Mouse (Mus musculus) gastrocnemius, adult 2 months (tissue): ENCODE measurements around the gene Sv2a. TPM values are rescaled to one million over a fixed set of nuclear protein-coding genes. Genes with fewer than 3 reads are reported as not detected.

Experiments
- DNase-seq: peaks from one replicate; pipeline ENCODE4 v3.0.0; 2022
- H3K27ac ChIP-seq: fragments of 200-600 bp; 2 replicates; pipeline ENCODE4 v1.8.1; 2022; ENCODE audit warnings: mild to moderate bottlenecking
- H3K4me3 ChIP-seq: fragments of 200-600 bp; 2 replicates; pipeline ENCODE4 v1.8.1; 2022; ENCODE audit warnings: mild to moderate bottlenecking, moderate library complexity
- CTCF ChIP-seq: fragments of 200-600 bp; IDR thresholded peaks from 2 replicates; pipeline ENCODE4 v1.8.1; 2022; ENCODE audit warnings: antibody characterized with exemption, mild to moderate bottlenecking, moderate library complexity
- intact Hi-C: fragments of 180-260 bp; cut with DNase I; formaldehyde crosslinking; loops from one replicate; pipeline ENCODE4 v1.15.1; 2025
- long read RNA-seq, 2 experiments: library from polyadenylated mRNA; stranded (forward); transcript quantifications; one replicate each; pipeline ENCODE4 v2.0.0; 2021
- total RNA-seq, 2 experiments: library from RNA; stranded (reverse); gene quantifications; 2 replicates each; pipeline ENCODE4 v1.2.3; 2021

Sv2a gene
- under 1 TPM; 0.25 to 0.26 TPM for total RNA-seq
- long read RNA-seq, experiment 1: 0 reads
- long read RNA-seq, experiment 2, full-length matches to known transcripts: 1 of 1 reads
- long read RNA-seq, experiment 2, partial matches to known transcripts: 0 of 1 reads
- long read RNA-seq, experiment 2, other reads (novel, unspliced or antisense): 0 of 1 reads

DNA sequence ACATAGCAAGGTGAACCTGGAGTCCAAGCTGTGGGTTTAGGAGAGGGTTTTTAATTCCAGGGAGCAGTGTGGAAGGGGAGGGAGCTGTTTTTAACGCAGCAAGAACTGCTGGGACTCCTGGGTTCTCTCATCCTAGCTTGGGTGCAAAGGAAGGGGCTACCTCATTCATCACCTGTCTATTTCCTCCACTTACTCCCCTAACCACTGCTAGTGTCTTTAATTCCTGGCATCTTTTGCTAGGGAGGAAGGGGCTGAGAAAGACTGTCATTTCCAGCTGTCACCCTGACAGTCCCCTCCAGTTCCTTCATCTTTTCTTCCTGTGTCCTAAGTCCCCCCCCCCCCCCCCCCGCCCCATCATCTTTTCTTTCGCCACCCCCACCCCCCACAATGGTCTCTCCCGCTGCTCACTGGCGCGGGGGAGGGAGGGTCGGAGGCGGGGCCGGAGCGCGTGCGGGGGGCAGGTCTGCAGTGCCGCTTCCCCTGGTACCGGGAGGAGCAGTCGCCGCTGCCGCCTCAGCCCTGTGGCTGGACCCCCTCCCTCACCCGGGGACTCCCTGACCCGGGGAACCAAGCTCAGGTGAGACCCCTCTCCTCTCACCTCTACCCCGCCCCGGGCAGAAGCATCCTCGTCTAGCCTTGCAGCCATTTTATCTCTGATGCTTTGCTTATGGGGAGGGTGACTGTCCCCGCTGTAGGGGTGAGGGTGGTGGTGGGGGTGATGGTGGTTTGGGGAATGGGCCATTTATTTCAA, at the start of gene Sv2a:
Gene Sv2a, plus strand, starts transcription at position 425 of the 751 bp plus-strand sequence.
- peak; percentile 50 for DNase-seq
- no peak for TF ChIP-seq CTCF
- H3K4me3 ChIP-seq: peak within 1 kb of the TSS; percentile 69
- H3K27ac ChIP-seq: no peak within 1 kb of the TSS
- intact Hi-C loops: no loop called here

DNA sequence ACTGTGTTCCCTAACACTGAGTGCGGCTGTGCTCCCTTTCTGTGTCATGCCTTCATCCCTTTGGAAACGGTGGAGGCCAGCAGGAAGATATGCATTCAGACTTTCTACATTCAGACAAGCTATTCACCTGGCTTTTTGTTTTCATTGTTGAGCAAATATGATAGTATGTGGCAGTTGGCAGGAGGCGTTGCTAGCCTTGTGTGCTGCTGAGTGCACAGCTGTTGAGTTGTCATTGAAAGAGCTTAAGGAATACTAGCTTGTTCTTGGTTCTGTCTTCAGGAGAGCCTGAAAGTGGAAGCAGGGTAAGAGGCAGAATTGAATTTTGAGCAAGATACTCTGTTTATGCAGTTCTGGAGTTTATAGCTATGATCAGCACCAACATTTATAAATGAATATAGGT, 48.5 kb upstream of the Sv2a start:
- intact Hi-C loops: no loop called here
- TF ChIP-seq CTCF: no peak
- DNase-seq: no peak
- Histone ChIP-seq H3K4me3 (no peak overlapping the region), H3K27ac (peak overlapping the region; percentile 77)

DNA sequence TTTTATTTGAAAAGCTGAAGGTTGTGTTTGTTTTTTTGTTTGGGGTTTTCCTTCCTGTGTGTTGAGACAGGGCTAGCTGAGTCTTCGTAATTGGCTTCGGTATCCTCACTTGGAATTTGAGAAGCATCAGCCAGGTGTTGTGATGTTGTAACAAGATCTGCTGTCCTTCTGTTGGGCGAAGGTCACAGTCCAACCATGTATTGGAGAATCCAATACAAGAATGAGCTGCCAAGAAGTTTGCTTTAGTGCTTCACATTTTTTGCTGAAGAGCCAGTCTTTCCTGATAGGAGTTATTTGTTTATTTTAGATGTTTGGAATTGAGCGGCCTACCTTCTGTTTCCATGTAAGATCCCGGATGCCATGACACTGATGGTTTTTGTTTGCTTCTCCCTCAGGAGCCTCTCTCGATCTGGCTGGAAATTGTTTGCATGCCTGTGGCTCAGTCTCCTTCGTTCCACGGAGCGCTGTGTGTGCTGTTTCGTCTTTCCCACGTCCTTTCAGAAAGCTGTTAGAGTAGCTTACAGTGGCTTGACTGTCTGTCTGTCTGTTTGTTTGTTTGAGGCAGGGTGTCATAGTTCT, 47.5 kb upstream of the Sv2a start:
- intact Hi-C loops: no loop called here
- H3K4me3 ChIP-seq: peak overlapping the region; percentile 32; the same call in 1 of the 2 replicates
- H3K27ac ChIP-seq: peak overlapping the region; percentile 77
- TF ChIP-seq CTCF: no peak
- no peak for DNase-seq

DNA sequence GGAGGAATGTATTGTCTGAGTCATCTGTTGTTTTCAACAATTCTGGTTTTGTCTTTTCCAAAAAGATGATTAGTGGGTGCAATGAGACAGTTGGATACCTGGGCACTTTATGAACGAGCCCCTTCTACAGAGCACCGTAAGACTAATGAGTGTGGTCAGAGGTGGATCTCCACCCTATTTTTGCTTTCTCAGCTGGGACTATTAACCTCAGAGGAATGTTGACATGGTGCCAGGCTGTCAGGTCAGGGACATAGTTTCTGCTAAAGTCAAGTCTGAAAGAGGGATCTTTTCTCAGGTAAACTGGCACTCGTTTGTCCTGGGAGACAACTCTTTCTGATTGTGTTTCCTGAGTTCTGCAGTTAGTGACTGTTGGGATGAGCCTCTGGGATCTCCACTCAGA, 45.9 kb upstream of the Sv2a start:
- H3K4me3 ChIP-seq: no peak overlapping the region
- no peak for TF ChIP-seq CTCF
- intact Hi-C loops: loop anchor here (5.0 kb wide), 1 partner anchor 33 kb away; the partner anchor contains the start of gene Otud7b
- H3K27ac ChIP-seq: peak overlapping the region; percentile 77
- DNase-seq: no peak

DNA sequence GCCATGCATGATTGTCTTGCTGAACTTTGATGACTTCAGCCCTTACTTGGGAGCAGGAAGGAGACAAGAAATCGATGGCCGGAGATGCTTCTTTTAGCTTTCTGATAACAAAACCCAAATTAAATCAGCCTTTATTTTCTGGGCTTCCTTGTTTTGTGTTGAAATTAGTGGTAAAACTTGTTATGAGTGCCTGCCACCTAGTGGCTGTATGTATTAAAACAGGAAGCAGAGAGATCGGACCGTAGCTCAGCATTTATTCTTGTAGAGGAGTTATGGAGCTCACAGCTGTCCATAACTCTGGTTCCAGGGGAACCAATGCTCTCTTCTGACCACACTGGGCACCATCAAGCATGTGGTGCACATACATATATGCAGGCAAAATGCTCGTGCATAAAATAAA, 33.0 kb upstream of the Sv2a start:
- intact Hi-C loops: loop anchor here (2.0 to 5.0 kb wide), 4 partner anchors 57 to 181 kb away; no protein-coding TSS in a partner anchor
- TF ChIP-seq CTCF: peak; percentile 84
- no peak for DNase-seq
- peak overlapping the region; percentile 32 for H3K27ac ChIP-seq
- no peak overlapping the region for H3K4me3 ChIP-seq

DNA sequence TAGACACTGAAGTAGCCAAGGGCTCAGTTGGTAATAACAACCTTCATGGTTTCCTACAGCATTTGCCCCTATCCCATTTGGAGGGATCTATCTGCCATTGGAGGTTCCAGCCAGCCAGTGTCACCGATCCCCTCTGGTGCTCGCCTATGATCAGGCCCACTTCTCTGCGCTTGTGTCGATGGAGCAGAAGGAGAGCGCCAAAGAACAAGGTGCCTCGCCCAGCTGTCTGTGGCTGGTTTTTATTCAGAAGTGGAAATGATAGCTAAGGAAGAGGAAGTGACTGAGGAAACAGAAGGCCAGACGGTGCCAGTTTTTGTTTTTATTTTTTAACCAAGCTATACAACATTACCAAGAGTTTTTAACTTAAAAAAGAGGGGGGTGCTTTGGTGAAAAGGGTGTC, 29.1 kb upstream of the Sv2a start:
- no peak for DNase-seq
- no peak overlapping the region for H3K4me3 ChIP-seq
- H3K27ac ChIP-seq: no peak overlapping the region
- TF ChIP-seq CTCF: no peak
- intact Hi-C loops: no loop called here

DNA sequence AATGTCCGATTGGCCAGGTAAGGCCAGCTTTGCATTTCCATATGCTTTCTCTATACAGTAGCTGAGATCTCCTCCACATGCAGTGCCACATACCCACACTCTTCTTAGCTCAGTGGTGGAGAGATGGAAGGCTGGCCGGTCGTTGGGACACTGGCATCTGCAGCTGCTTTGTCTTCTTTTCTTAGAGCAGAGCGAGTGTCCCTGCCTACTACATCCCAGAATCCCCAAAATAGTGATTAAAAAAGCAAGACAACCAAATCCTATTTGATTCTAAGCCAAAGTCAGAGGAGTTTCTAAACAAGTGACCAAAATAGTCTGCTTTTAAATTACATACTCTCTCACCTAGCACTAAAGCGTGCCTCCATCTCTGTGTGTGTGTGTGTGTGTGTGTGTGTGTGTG, 28.3 kb upstream of the Sv2a start:
- DNase-seq: no peak
- H3K27ac ChIP-seq: no peak overlapping the region
- intact Hi-C loops: no loop called here
- no peak overlapping the region for H3K4me3 ChIP-seq
- no peak for TF ChIP-seq CTCF

DNA sequence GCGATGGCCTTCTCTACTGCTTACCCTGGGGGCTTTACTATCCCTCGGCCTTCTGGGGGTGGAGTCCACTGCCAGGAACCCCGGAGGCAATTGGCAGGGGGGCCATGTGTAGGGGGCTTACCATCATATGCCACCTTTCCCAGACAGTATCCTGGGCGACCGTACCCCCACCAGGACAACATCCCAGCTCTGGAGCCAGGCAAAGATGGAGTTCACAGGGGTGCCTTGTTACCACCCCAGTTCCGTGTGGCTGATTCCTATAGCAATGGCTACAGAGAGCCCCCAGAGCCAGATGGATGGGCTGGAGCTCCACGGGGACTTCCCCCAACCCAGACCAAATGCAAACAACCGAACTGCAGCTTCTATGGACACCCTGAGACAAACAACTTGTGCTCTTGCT, 25.4 kb upstream of the Sv2a start:
- intact Hi-C loops: no loop called here
- no peak for TF ChIP-seq CTCF
- H3K27ac ChIP-seq: no peak overlapping the region
- H3K4me3 ChIP-seq: no peak overlapping the region
- DNase-seq: no peak

DNA sequence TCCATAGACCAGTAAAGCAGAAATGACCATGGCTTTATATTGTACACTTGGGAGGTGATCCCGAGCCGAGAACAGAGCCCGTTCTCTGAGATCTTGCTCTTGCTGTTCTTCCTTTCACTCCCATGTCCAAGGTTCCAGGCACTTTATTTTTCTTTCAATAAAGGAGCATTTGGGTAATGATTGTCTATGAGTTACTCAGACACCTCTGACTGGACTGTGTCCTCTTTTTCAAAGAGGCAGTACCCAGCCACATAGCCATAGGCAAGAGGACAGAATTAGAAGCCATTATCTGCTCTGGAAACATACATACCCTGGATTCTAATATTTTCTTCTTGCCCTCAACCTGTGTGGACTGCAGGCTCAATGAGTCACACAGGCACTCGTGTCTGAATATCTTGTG, 21.1 kb upstream of the Sv2a start:
- intact Hi-C loops: no loop called here
- Histone ChIP-seq H3K4me3 (peak overlapping the region; percentile 77), H3K27ac (peak overlapping the region; percentile 88)
- no peak for DNase-seq
- no peak for TF ChIP-seq CTCF

DNA sequence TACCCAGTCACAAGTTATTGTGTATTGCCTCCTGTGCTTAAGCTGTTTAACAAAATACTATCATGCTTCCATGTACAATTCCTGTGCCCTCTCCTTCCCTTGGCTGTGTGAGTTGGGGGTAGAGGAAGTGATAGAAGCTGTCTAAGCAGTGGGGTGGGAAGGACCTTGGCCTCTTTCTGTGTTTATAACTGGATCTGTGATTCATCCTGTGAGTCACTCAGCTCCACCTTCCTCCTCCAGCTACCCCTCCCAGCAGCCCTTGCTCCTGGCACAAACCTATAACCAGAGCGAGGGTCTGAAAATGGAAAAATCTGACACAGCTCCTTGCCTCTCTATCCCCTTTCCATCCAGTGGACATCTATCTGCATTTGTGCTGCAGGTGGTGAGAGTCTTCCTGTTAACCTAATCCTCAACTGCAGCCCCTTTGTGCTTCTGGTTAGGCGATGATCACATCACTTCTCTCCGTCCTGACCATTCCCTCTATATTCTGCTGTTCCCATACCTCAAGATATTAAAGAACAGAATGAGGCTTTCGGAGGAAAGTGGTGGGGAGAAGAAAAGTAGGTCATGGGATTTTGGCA, 20.6 kb upstream of the Sv2a start:
- no peak for TF ChIP-seq CTCF
- Histone ChIP-seq H3K4me3 (peak overlapping the region; percentile 77), H3K27ac (peak overlapping the region; percentile 88)
- DNase-seq: peak; percentile 75
- intact Hi-C loops: no loop called here

DNA sequence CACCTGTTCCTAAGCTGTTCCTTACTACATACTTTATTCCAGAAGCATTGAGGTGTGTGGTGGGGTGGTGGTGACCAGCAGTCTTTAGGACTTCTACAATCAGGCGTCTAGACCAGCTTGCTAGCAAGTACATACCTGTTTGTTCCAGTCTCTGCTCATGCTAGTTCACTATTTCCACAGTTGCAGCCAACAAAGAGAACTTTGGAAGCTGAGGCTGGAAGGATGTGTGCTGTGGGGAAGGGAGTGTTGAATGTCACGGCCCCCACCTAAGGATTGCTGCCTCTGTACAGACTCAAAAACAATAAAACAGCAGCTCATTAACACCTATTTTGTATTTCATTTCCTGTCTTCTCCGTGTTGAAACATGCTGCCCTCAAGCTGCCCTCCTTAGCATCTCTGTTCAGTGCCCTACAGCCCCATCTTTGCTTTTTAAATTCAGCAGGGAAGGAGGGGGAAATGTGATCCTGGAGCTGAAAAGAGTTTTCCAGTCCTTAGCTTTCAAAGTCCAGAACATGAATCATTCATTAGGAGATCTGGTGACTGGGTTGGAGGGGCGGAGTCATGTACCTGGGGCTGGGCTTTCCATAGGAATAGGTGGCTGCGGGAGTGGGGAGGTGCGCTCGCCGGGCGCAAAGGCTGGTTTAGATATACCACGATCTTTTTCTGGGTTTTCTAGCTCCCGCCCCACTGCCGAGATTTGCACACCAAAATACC, 20.0 kb upstream of the Sv2a start:
- intact Hi-C loops: no loop called here
- H3K4me3 ChIP-seq: peak overlapping the region; percentile 77
- peak; percentile 74 for DNase-seq
- H3K27ac ChIP-seq: peak overlapping the region; percentile 88
- TF ChIP-seq CTCF: no peak
